Mouse (Mus musculus): Measurements from ENCODE around the gene Nfatc2.

The Nfatc2 gene

GRCm38 (mm10) chr2:168440918-168441328, 160.5 kb downstream of the Nfatc2 start:
- CTCF ChIA-PET: no interaction called here

GRCm38 (mm10) chr2:168438981-168439452, 162.4 kb downstream of the Nfatc2 start:
- CTCF ChIA-PET: interaction anchor here (0.8 kb wide), 1 partner anchor 23 kb away, joined by 3 read pairs; no protein-coding TSS in a partner anchor

- CTCF ChIA-PET: no interaction called here
Measured at GRCm38 (mm10) chr2:168434187-168434586, 167.3 kb downstream of the Nfatc2 start.

GRCm38 (mm10) chr2:168433392-168433791, 168.1 kb downstream of the Nfatc2 start:
- CTCF ChIA-PET: interaction anchor here (1.1 kb wide), 1 partner anchor 11 kb away, joined by 3 read pairs; no protein-coding TSS in a partner anchor

GRCm38 (mm10) chr2:168432394-168432793, 169.1 kb downstream of the Nfatc2 start:
- CTCF ChIA-PET: interaction anchor here (1.1 kb wide), 1 partner anchor 12 kb away, joined by 3 read pairs; no protein-coding TSS in a partner anchor

GRCm38 (mm10) chr2:168429598-168429997, 171.9 kb downstream of the Nfatc2 start:
- CTCF ChIA-PET: no interaction called here

- CTCF ChIA-PET: interaction anchor here (1.4 kb wide), 1 partner anchor 16 kb away, joined by 5 read pairs; no protein-coding TSS in a partner anchor
Measured at GRCm38 (mm10) chr2:168428375-168428901, 173.0 kb downstream of the Nfatc2 start.

All from spleen, embryonic (tissue).